In the genomic region with DNA sequence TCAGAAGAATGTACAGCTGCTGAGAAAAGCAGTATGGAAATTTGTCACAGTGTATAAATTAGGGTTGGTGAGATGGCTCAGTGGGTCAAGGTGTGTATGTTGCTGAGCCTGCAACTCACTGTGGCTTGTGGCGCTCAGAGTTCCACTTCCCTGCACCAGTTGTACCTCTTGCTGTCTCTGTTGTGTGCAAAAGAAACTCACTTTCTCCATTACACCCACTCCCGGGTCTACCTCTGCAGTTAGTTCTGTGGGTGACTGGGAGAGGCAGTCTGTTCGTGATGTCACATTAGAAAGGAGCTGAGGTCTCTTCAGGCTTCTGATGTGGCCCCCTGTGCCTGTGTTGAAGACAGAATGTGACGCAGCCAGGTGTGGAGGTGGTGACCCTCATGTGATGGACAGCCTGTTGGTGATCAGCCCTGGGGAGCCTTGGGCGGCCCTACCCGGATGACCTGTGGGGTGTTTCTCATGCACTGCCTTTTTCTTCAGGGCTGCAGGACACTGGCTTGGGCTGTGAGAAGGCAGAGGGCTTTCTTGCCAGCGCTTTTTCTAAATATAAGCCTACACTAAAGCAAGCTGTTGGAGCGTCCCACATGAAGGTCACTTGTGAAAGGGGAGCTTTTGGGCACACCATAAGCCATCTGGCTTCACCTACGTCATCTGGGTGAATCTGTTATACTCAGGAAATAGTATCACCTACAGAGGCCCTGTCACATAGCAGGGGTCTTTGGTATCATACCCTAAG, we compare ENCODE assay signal across 18 mouse cellular contexts. TPM values are rescaled to one million over a fixed set of nuclear protein-coding genes. Genes with fewer than 3 reads are reported as not detected.
DNase-seq lines count a peak whose midpoint lies in the region; ATAC-seq and TF ChIP-seq lines count a peak whose summit lies in the region.
"Had no signal": no experiment of that assay in that cellular context is flagged by ENCODE, and none has a peak within 500 bp of the region (broad histone marks: within the 10 kb centered on the region; RNA-seq: fewer than 3 reads in every experiment).

No protein-coding gene starts in this region.

- no peak for TF ChIP-seq EP300 in CH12.LX (IDR thresholded peaks at IDR 0.05; ENCODE audit: low read length)
- no peak for TF ChIP-seq EP300 in liver, postnatal 0 days (IDR thresholded peaks at IDR 0.05; ENCODE audit: low read depth)

- peaks cover 8 to 35% of the 10 kb centered on the region in 2 experiments; a peak in 3 of 4 replicates for H3K4me1 ChIP-seq in CH12.LX (ENCODE audit: control insufficient read depth in 1 of 2, insufficient read depth in 2 of 2)
- peaks cover 22 to 44% of the 10 kb centered on the region in 2 experiments for H3K4me1 ChIP-seq in heart, embryonic 14.5 days (ENCODE audit: control insufficient read depth in 2 of 2, insufficient read depth in 2 of 2, low read length in 2 of 2)
- no peaks in the 10 kb centered on the region for H3K4me1 ChIP-seq in liver, postnatal 0 days (ENCODE audit: insufficient read depth)
- H3K4me1 ChIP-seq: liver, embryonic 15.5 days had no signal

- DNase-seq in cerebellum, adult 9-11 months = peak; percentile 33
- no peak for DNase-seq in cerebellum, adult 9-10 months
- peak; percentile 46 for DNase-seq in heart, adult 8-10 months (ENCODE audit: low spot score)
- DNase-seq in heart, postnatal 36 days = no peak
- DNase-seq in CH12.LX (ENCODE audit: extremely low read depth) = peak; percentile 39
- no peak for DNase-seq in liver, postnatal 0 days
- DNase-seq in lung, postnatal 4 days = no peak
- DNase-seq: B cell, adult 2 months; right cerebral cortex, postnatal 14 days; thymus, postnatal 14 days had no signal

- no peak overlapping the region for H3K9ac ChIP-seq in CH12.LX (ENCODE audit: insufficient read depth, low read depth)
- H3K9ac ChIP-seq in heart, embryonic 14.5 days (ENCODE audit: low read length) = peak overlapping the region; percentile 34; the same call in 1 of the 2 replicates
- no peak overlapping the region for H3K9ac ChIP-seq in liver, postnatal 0 days (replicated peaks)
- H3K9ac ChIP-seq: liver, embryonic 15.5 days had no signal

- H3K4me3 ChIP-seq in CH12.LX (replicated peaks in 1 of 3; ENCODE audit: low read depth in 2 of 3, low read length in 2 of 3, poor library complexity in 1 of 3) = no peak overlapping the region
- H3K4me3 ChIP-seq in heart, embryonic 14.5 days (ENCODE audit: control insufficient read depth in 1 of 2, insufficient read depth in 1 of 2, low read depth in 1 of 2, low read length in 2 of 2) = no peak overlapping the region
- H3K4me3 ChIP-seq in liver, postnatal 0 days (ENCODE audit: low read depth, low read length) = no peak overlapping the region
- H3K4me3 ChIP-seq: erythroblast, embryonic 14.5 days; liver, embryonic 15.5 days had no signal

- H3K4me2 ChIP-seq in CH12.LX (ENCODE audit: insufficient read depth, low read depth, poor library complexity, severe bottlenecking) = no peak overlapping the region
- no peak overlapping the region for H3K4me2 ChIP-seq in heart, embryonic 14.5 days (ENCODE audit: low read length)
- no peak overlapping the region for H3K4me2 ChIP-seq in liver, postnatal 0 days (ENCODE audit: low read depth, low read length)
- H3K4me2 ChIP-seq: liver, embryonic 15.5 days had no signal

- TF ChIP-seq RAD21 in CH12.LX (IDR thresholded peaks at IDR 0.05; ENCODE audit: low read depth, low read length) = no peak

- peaks cover 4 to 31% of the 10 kb centered on the region in 2 experiments for H3K36me3 ChIP-seq in CH12.LX (replicated peaks in 1 of 2; ENCODE audit: control insufficient read depth in 1 of 2, insufficient read depth in 1 of 2, low read length in 1 of 2)
- H3K36me3 ChIP-seq in heart, embryonic 14.5 days (ENCODE audit: control insufficient read depth, insufficient read depth, low read length) = no peaks in the 10 kb centered on the region
- H3K36me3 ChIP-seq in liver, postnatal 0 days (replicated peaks; ENCODE audit: insufficient read depth, low read length) = no peaks in the 10 kb centered on the region
- H3K36me3 ChIP-seq: liver, embryonic 15.5 days had no signal

- ATAC-seq in heart, embryonic 14.5 days (ENCODE audit: insufficient number of reproducible peaks, insufficient read depth, low FRiP score, low read depth) = 0 out of 2 replicates have a peak, but pooled peaks have one; percentile 39
- no peak for ATAC-seq in liver, postnatal 0 days

- no peak overlapping the region for H3K27ac ChIP-seq in CH12.LX (ENCODE audit: insufficient read depth, low read depth)
- H3K27ac ChIP-seq in heart, embryonic 14.5 days (replicated peaks in 1 of 2; ENCODE audit: control insufficient read depth in 1 of 2, insufficient read depth in 1 of 2, low read depth in 2 of 2, low read length in 2 of 2) = peak overlapping the region; percentile 30 to 78
- H3K27ac ChIP-seq in liver, postnatal 0 days (ENCODE audit: low read depth) = no peak overlapping the region
- H3K27ac ChIP-seq: liver, embryonic 15.5 days; macrophage had no signal

- WGBS in heart, embryonic 14.5 days = 61% methylated on average over 9 of the region's 9 CpGs
- 86% methylated on average over 9 of the region's 9 CpGs for WGBS in liver, postnatal 0 days (ENCODE audit: insufficient replicate concordance)

- peaks cover 11% of the 10 kb centered on the region for H3K79me2 ChIP-seq in CH12.LX (replicated peaks; ENCODE audit: control insufficient read depth, extremely low read depth, insufficient read depth, poor library complexity, severe bottlenecking)

- intact Hi-C loops in heart, postnatal 36 days (cut with DNase I) = no loop called here

- dilution Hi-C loops in CH12.LX (cut with MboI; ENCODE audit: extremely low pct_ligation_motif_present, extremely low pct_unique_long_range_greater_than_20kb, low sequenced_read_pairs) = no loop called here

- H3K9me3 ChIP-seq in CH12.LX (replicated peaks; ENCODE audit: low read length) = no peaks in the 10 kb centered on the region
- no peaks in the 10 kb centered on the region for H3K9me3 ChIP-seq in heart, embryonic 14.5 days (ENCODE audit: control insufficient read depth, low read length)
- H3K9me3 ChIP-seq in liver, postnatal 0 days (ENCODE audit: low read length) = no peaks in the 10 kb centered on the region
- H3K9me3 ChIP-seq: liver, embryonic 15.5 days had no signal

- TF ChIP-seq POLR2A in CH12.LX (IDR thresholded peaks at IDR 0.05; ENCODE audit: low read depth, low read length) = no peak

- in situ Hi-C loops in CH12.LX (cut with MboI; ENCODE audit: low pct_ligation_motif_present, low pct_unique_long_range_greater_than_20kb, low sequenced_read_pairs) = no loop called here

- no peak for TF ChIP-seq CTCF in CH12.LX (conservative IDR thresholded peaks at IDR 0.05 in 1 of 2, IDR thresholded peaks at IDR 0.05 in 1 of 2; ENCODE audit: low read depth in 2 of 2, low read length in 2 of 2)
- no peak for TF ChIP-seq CTCF in liver, postnatal 0 days (IDR thresholded peaks at IDR 0.05; ENCODE audit: low read depth)

- H3K27me3 ChIP-seq in CH12.LX (replicated peaks) = no peaks in the 10 kb centered on the region
- H3K27me3 ChIP-seq in heart, embryonic 14.5 days (ENCODE audit: control insufficient read depth, insufficient read depth, low read length) = no peaks in the 10 kb centered on the region
- H3K27me3 ChIP-seq in liver, postnatal 0 days (ENCODE audit: insufficient read depth, low read length) = no peaks in the 10 kb centered on the region
- H3K27me3 ChIP-seq: liver, embryonic 15.5 days had no signal

TF ChIP-seq in CH12.LX, 34 proteins besides CTCF, POLR2A, EP300 and RAD21:
- TF ChIP-seq ETS1 (conservative IDR thresholded peaks at IDR 0.05; ENCODE audit: low read depth, low read length) (0 out of 2 replicates have a peak, but pooled peaks have one; percentile 17), MAFK (IDR thresholded peaks at IDR 0.05; ENCODE audit: insufficient replicate concordance, low read length) (no peak)

RNA-seq across cellular contexts. Expression of gene Nt5dc3, which starts 16.2 kb away (rescaled TPM):
- 10 to 100 TPM; 35.3 to 44.4 (median 39.4) TPM for total RNA-seq in heart, adult 8-10 months (2022)
- total RNA-seq in heart, postnatal 36 days (2021) = 10 to 100 TPM; 30.8 to 38.3 TPM
- total RNA-seq in CH12.LX (2012; rRNA removed) (4.6 and 7.1 TPM in 2 replicates), CH12.LX (2014; rRNA removed) (6.0 and 6.5 TPM in 2 replicates)
- 15.0 and 15.9 TPM in 2 replicates for polyA plus RNA-seq in CH12.LX (2012; ENCODE audit: insufficient read length, low read depth)
- 4.1 and 4.7 TPM in 2 replicates for polyA plus RNA-seq in heart, embryonic 14.5 days (2014; fragmentation: Nextera tagmentation; extraction: Ambion mirVana)
- 0.40 and 0.51 TPM in 2 replicates for polyA plus RNA-seq in liver, postnatal 0 days (2015; fragmentation: Nextera tagmentation; extraction: Ambion mirVana)

RNA-seq across cellular contexts. Expression of gene Gm49358, which starts 31.2 kb away (rescaled TPM):
- 10 to 100 TPM in 3 of 4 experiments, 1 to 10 TPM in 1; 6.3 to 16.6 (median 15.0) TPM for total RNA-seq in heart, adult 8-10 months (2022)
- 10 to 100 TPM; 10.3 to 14.5 TPM for total RNA-seq in heart, postnatal 36 days (2021)
- total RNA-seq in CH12.LX (2012; rRNA removed) (1.2 and 2.0 TPM in 2 replicates), CH12.LX (2014; rRNA removed) (not detected in 2 replicates)
- 3.8 TPM in 1 of 2 replicates, not detected in the other for polyA plus RNA-seq in CH12.LX (2012; ENCODE audit: insufficient read length, low read depth)
- polyA plus RNA-seq in heart, embryonic 14.5 days (2014; fragmentation: Nextera tagmentation; extraction: Ambion mirVana) = not detected in 2 replicates
- not detected in 2 replicates for polyA plus RNA-seq in liver, postnatal 0 days (2015; fragmentation: Nextera tagmentation; extraction: Ambion mirVana)
- polyA plus RNA-seq: erythroblast, embryonic 14.5 days; hindbrain, embryonic 16.5 days; kidney, embryonic 16.5 days; limb, embryonic 11.5 days; liver, embryonic 15.5 days; stomach, embryonic 14.5 days had no signal

Comparison
In these comparisons a context has a peak if more than half of its experiments do, and no peak if none do; other contexts are left out.
1. DNase-seq: peak in cerebellum, adult 9-11 months (single experiment), heart, adult 8-10 months (single experiment) and CH12.LX (single experiment); none in cerebellum, adult 9-10 months (single experiment), heart, postnatal 36 days (0 of 2), liver, postnatal 0 days (single experiment) and lung, postnatal 4 days (0 of 2).
2. H3K27ac ChIP-seq: peak in heart, embryonic 14.5 days (2 of 2); none in CH12.LX (single experiment) and liver, postnatal 0 days (single experiment).